Mouse (Mus musculus) midbrain, embryonic 11.5 days (tissue): ENCODE measurements around the gene Avp. TPM values are rescaled to one million over a fixed set of nuclear protein-coding genes. Genes with fewer than 3 reads are reported as not detected.

Source experiments
- ATAC-seq: fragments of 200-750 bp; cut with Nextera tagmentation; 2 replicates; pipeline ENCODE4 v1.8.0; 2017; ENCODE audit warnings: moderate TSS enrichment, moderate library complexity; ENCODE audit not compliant: low FRiP score
- DNase-seq: peaks from one replicate; pipeline ENCODE4 v3.0.0; 2015; ENCODE audit warnings: low spot score; ENCODE audit errors: missing footprints
- H3K27ac ChIP-seq: fragments of 300-500 bp; sonication (generic); 2 replicates; pipeline ENCODE4 v1.5.1; 2014; ENCODE audit warnings: low read depth, low read length
- H3K27me3 ChIP-seq: fragments of 300-500 bp; sonication (generic); 2 replicates; pipeline ENCODE4 v1.6.1; 2014; ENCODE audit warnings: mild to moderate bottlenecking, low read length, moderate library complexity, mixed read lengths; ENCODE audit not compliant: control insufficient read depth, insufficient read depth
- H3K36me3 ChIP-seq: fragments of 300-500 bp; sonication (generic); 2 replicates; pipeline ENCODE4 v1.6.1; 2014; ENCODE audit warnings: mild to moderate bottlenecking, low read length, moderate library complexity, mixed read lengths; ENCODE audit not compliant: control insufficient read depth, insufficient read depth
- H3K4me1 ChIP-seq: fragments of 300-500 bp; sonication (generic); 2 replicates; pipeline ENCODE4 v1.6.1; 2014; ENCODE audit warnings: low read length; ENCODE audit not compliant: control insufficient read depth, insufficient read depth
- H3K4me2 ChIP-seq: fragments of 300-500 bp; sonication (generic); 2 replicates; pipeline ENCODE4 v1.6.1; 2014; ENCODE audit warnings: mild to moderate bottlenecking, moderate library complexity
- H3K4me3 ChIP-seq: fragments of 300-500 bp; sonication (generic); 2 replicates; pipeline ENCODE4 v1.5.1; 2014; ENCODE audit warnings: low read depth, low read length
- H3K9ac ChIP-seq: fragments of 300-500 bp; sonication (generic); 2 replicates; pipeline ENCODE4 v1.6.1; 2014; ENCODE audit warnings: low read length
- H3K9me3 ChIP-seq: fragments of 300-500 bp; sonication (generic); 2 replicates; pipeline ENCODE4 v1.6.1; 2016; ENCODE audit warnings: low read length; ENCODE audit not compliant: control insufficient read depth
- WGBS: fragments of 180-500 bp; shearing (Covaris S2); extraction: QIAGEN DNeasy Blood & Tissue Kit; methylation state at CpG from one replicate; pipeline ENCODE4 v1.1.7; 2014; 5-methylcytosine and 5-hydroxymethylcytosine counted together
- polyA plus RNA-seq: library from polyadenylated mRNA; unstranded; fragments of >200 nt; fragmentation: Nextera tagmentation; extraction: Ambion mirVana; gene quantifications from 2 replicates; pipeline ENCODE4 v1.2.1, GENCODE M21; 2014

The Avp gene
- polyA plus RNA-seq, 1 experiment from 2014 or later, result not detected

DNA sequence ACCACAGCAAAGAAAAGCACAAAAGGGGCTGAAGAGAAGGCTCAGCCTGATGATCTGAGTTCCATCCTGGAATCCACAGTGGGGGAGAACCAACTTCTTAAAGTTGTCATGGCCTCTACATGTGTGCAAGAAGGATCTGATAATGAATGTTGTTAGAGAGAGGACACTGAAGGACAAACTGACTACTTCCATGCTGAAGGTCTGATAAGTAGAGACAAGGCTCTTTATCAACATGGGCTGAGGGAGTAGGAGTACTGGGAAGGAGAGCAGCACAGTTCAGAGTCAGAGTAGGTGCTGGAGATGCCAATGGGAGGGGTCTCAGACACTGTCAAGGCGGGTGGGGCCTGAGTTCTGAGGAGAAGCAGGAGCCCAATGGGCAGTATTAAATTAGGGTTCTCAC is 13.2 kb upstream of the Avp start:
- no peak overlapping the region for H3K9ac ChIP-seq
- no peaks in the 10 kb centered on the region for H3K9me3 ChIP-seq
- no peaks in the 10 kb centered on the region for H3K4me1 ChIP-seq
- ATAC-seq (no peak), DNase-seq (peak; percentile 8)
- H3K27ac ChIP-seq, result no peak overlapping the region
- H3K27me3 ChIP-seq, result no peaks in the 10 kb centered on the region
- peaks cover 7% of the 10 kb centered on the region for H3K36me3 ChIP-seq
- 85% methylated on average over 1 of the region's 1 CpGs for WGBS
- no peak overlapping the region for H3K4me2 ChIP-seq
- H3K4me3 ChIP-seq, result no peak overlapping the region

- Histone ChIP-seq H3K36me3 (peaks cover 6% of the 10 kb centered on the region; the same call in 1 of the 2 replicates), H3K4me3 (no peak overlapping the region), H3K27me3 (no peaks in the 10 kb centered on the region), H3K9me3 (no peaks in the 10 kb centered on the region), H3K4me2 (no peak overlapping the region), H3K4me1 (no peaks in the 10 kb centered on the region), H3K27ac (no peak overlapping the region), H3K9ac (no peak overlapping the region)
- DNase-seq (no peak), ATAC-seq (no peak)
- WGBS, result 83% methylated on average over 2 of the region's 2 CpGs
Observed at GRCm38 (mm10) chr2:130591016-130591415, 8.7 kb upstream of the Avp start.

- H3K9me3 ChIP-seq, result no peaks in the 10 kb centered on the region
- no peak overlapping the region for H3K27ac ChIP-seq
- no peaks in the 10 kb centered on the region for H3K4me1 ChIP-seq
- DNase-seq (no peak), ATAC-seq (no peak)
- H3K36me3 ChIP-seq, result peaks cover 6% of the 10 kb centered on the region; the same call in 1 of the 2 replicates
- H3K4me3 ChIP-seq, result no peak overlapping the region
- no peak overlapping the region for H3K9ac ChIP-seq
- no peak overlapping the region for H3K4me2 ChIP-seq
- WGBS, result 96% methylated on average over 2 of the region's 2 CpGs
- H3K27me3 ChIP-seq, result no peaks in the 10 kb centered on the region
Observed at GRCm38 (mm10) chr2:130589761-130590160, 7.4 kb upstream of the Avp start.

DNA sequence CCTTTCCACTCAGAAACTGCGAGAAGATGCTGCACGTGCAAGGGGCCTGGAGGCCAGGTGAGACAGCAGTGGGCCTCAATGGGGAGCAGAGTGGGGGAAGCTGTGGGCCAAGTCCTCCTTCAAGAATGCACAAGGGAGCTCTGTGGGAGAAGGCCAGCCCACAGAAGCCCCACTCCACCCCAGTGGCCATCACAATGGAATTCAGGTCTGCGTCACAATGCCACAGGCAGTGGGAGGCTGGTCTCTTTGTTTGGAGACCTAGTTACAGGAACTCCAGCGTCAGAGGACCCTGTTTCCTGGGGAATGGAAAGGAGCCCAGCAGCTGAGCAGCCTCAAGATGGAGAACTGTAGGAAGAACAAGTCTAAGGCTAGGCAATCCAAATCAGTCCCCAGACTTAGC is 6.8 kb upstream of the Avp start:
- Histone ChIP-seq H3K9ac (no peak overlapping the region), H3K4me2 (no peak overlapping the region), H3K9me3 (no peaks in the 10 kb centered on the region), H3K27me3 (no peaks in the 10 kb centered on the region), H3K4me3 (no peak overlapping the region), H3K27ac (no peak overlapping the region), H3K4me1 (no peaks in the 10 kb centered on the region), H3K36me3 (peaks cover 6% of the 10 kb centered on the region; the same call in 1 of the 2 replicates)
- ATAC-seq, result no peak
- no peak for DNase-seq
- WGBS, result 68% methylated on average over 4 of the region's 4 CpGs

- Histone ChIP-seq H3K4me1 (no peaks in the 10 kb centered on the region), H3K27ac (no peak overlapping the region), H3K36me3 (peaks cover 6% of the 10 kb centered on the region; the same call in 1 of the 2 replicates), H3K4me2 (no peak overlapping the region), H3K9me3 (no peaks in the 10 kb centered on the region), H3K27me3 (no peaks in the 10 kb centered on the region), H3K4me3 (no peak overlapping the region), H3K9ac (no peak overlapping the region)
- ATAC-seq (no peak), DNase-seq (no peak)
- 81% methylated on average over 2 of the region's 2 CpGs for WGBS
Observed at GRCm38 (mm10) chr2:130588373-130588772, 6.0 kb upstream of the Avp start.

GRCm38 (mm10) chr2:130586016-130586415 is 3.7 kb upstream of the Avp start:
- H3K4me2 ChIP-seq, result no peak overlapping the region
- no peak overlapping the region for H3K4me3 ChIP-seq
- DNase-seq (no peak), ATAC-seq (no peak)
- peaks cover under 1% of the 10 kb centered on the region; the same call in 1 of the 2 replicates for H3K4me1 ChIP-seq
- H3K9ac ChIP-seq, result no peak overlapping the region
- peaks cover 21% of the 10 kb centered on the region for H3K27me3 ChIP-seq
- no peaks in the 10 kb centered on the region for H3K9me3 ChIP-seq
- peaks cover 6% of the 10 kb centered on the region; the same call in 1 of the 2 replicates for H3K36me3 ChIP-seq
- H3K27ac ChIP-seq, result no peak overlapping the region
- WGBS, result 84% methylated on average over 6 of the region's 6 CpGs

GRCm38 (mm10) chr2:130583902-130584560 is 1.7 kb upstream of the Avp start:
- no peak overlapping the region for H3K4me3 ChIP-seq
- no peak overlapping the region for H3K27ac ChIP-seq
- 85% methylated on average over 10 of the region's 10 CpGs for WGBS
- DNase-seq (no peak), ATAC-seq (no peak)
- H3K9ac ChIP-seq, result no peak overlapping the region
- H3K36me3 ChIP-seq, result no peaks in the 10 kb centered on the region; the same call in 1 of the 2 replicates
- H3K4me2 ChIP-seq, result no peak overlapping the region
- peaks cover 9% of the 10 kb centered on the region; the same call in 1 of the 2 replicates for H3K4me1 ChIP-seq
- peaks cover 41% of the 10 kb centered on the region for H3K27me3 ChIP-seq
- H3K9me3 ChIP-seq, result no peaks in the 10 kb centered on the region

DNA sequence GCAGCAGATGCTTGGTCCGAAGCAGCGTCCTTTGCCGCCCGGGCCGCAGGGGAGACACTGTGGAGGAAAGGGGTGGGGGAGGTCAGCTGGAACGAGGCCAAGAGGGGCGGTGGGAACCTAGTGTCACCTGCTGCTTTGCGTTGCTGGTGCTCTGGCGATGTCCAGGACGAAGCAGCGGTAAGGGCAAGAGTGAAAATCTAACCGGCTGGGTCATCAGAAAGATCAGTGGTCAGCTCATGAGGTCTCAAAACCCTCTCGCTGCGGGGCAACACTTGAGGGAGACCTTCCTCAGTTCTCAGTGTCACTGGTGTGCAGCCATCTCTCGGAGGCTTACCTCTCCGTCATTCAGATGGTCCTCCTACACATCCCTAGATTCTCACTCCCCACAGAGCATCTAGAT is 1.2 kb downstream of the Avp start:
- Histone ChIP-seq H3K4me1 (peaks cover 13% of the 10 kb centered on the region), H3K27me3 (peaks cover 69% of the 10 kb centered on the region), H3K4me2 (peak overlapping the region; percentile 40), H3K9ac (no peak overlapping the region), H3K9me3 (no peaks in the 10 kb centered on the region), H3K27ac (no peak overlapping the region), H3K4me3 (peak overlapping the region; percentile 18), H3K36me3 (no peaks in the 10 kb centered on the region; the same call in 1 of the 2 replicates)
- DNase-seq (peak; percentile 91), ATAC-seq (no peak)
- WGBS, result 4% methylated on average over 16 of the region's 16 CpGs

- Histone ChIP-seq H3K36me3 (no peaks in the 10 kb centered on the region; the same call in 1 of the 2 replicates), H3K4me3 (no peak overlapping the region), H3K9me3 (no peaks in the 10 kb centered on the region), H3K27me3 (peaks cover 80% of the 10 kb centered on the region), H3K27ac (no peak overlapping the region), H3K4me1 (peaks cover 13% of the 10 kb centered on the region), H3K4me2 (no peak overlapping the region; the same call in 1 of the 2 replicates), H3K9ac (no peak overlapping the region)
- WGBS, result 7% methylated on average over 8 of the region's 8 CpGs
- peak; percentile 87 for DNase-seq
- no peak for ATAC-seq
Observed at GRCm38 (mm10) chr2:130579791-130580190, 2.6 kb downstream of the Avp start.
